Mouse (Mus musculus) left cerebral cortex, postnatal 25 days (tissue): ENCODE measurements around the gene Nfkbil1. TPM values are rescaled to one million over a fixed set of nuclear protein-coding genes. Genes with fewer than 3 reads are reported as not detected.

Experiments
- DNase-seq, 2 experiments: peaks; one replicate each; pipeline ENCODE4 v3.0.0; 2022; ENCODE audit warnings: low spot score in 2 of 2, mixed read lengths in 1 of 2
- intact Hi-C: fragments of 180-260 bp; cut with DNase I; formaldehyde crosslinking; loops from one replicate; pipeline ENCODE4 v1.15.1; 2025
- total RNA-seq, 2 experiments: library from RNA; stranded (reverse); gene quantifications; 2 replicates each; pipeline ENCODE4 v1.2.3; 2021

Gene Nfkbil1
- total RNA-seq = 10 to 100 TPM; 11.7 to 12.8 TPM

GRCm38 (mm10) chr17:35235614-35236389 is at the start of gene Nfkbil1:
TSS of gene Nfkbil1 (minus strand) at chr17:35235792.
- intact Hi-C loops = loop anchor here (1.0 kb wide), 2 partner anchors 71 to 115 kb away; partner anchors contain the start of gene Gpank1
- DNase-seq = peak; percentile 91 to 98

GRCm38 (mm10) chr17:35280276-35280675 is 44.7 kb upstream of the Nfkbil1 start:
- intact Hi-C loops = no loop called here
- no peak for DNase-seq

- intact Hi-C loops = loop anchor here (1.0 kb wide), 1 partner anchor 1319 kb away; no protein-coding TSS in a partner anchor
- DNase-seq = no peak
Observed at GRCm38 (mm10) chr17:35278957-35279688, 43.5 kb upstream of the Nfkbil1 start.

GRCm38 (mm10) chr17:35278049-35278448 is 42.5 kb upstream of the Nfkbil1 start:
- intact Hi-C loops = no loop called here
- no peak for DNase-seq

- no peak for DNase-seq
- intact Hi-C loops = no loop called here
Observed at GRCm38 (mm10) chr17:35276304-35276864, 40.8 kb upstream of the Nfkbil1 start.

- DNase-seq = peak; percentile 81 to 86
- intact Hi-C loops = loop anchor here (1.0 to 5.0 kb wide), 2 partner anchors 16 to 1262 kb away; no protein-coding TSS in a partner anchor
Observed at GRCm38 (mm10) chr17:35274770-35275169, 39.2 kb upstream of the Nfkbil1 start.

GRCm38 (mm10) chr17:35272249-35272648 is 36.7 kb upstream of the Nfkbil1 start:
- DNase-seq = no peak
- intact Hi-C loops = loop anchor here (5.0 kb wide), 1 partner anchor 1260 kb away; no protein-coding TSS in a partner anchor

- intact Hi-C loops = loop anchor here (5.0 kb wide), 1 partner anchor 1257 kb away; no protein-coding TSS in a partner anchor
Observed at GRCm38 (mm10) chr17:35269653-35270347, 34.2 kb upstream of the Nfkbil1 start.

GRCm38 (mm10) chr17:35267399-35268086 is 32.0 kb upstream of the Nfkbil1 start:
- no peak for DNase-seq
- intact Hi-C loops = no loop called here

More at GRCm38 (mm10) chr17:35269653-35270347, 34.2 kb upstream of the Nfkbil1 start:
- DNase-seq = no peak

GRCm38 (mm10) chr17:35263523-35263883 is 27.9 kb upstream of the Nfkbil1 start:
- no peak for DNase-seq
- intact Hi-C loops = no loop called here

- DNase-seq = peak; percentile 95 to 97
- intact Hi-C loops = no loop called here
Observed at GRCm38 (mm10) chr17:35262664-35263522, 27.3 kb upstream of the Nfkbil1 start, which contains the start of gene H2-D1. TSS of gene H2-D1 (plus strand) at chr17:35262730.

- intact Hi-C loops = no loop called here
Observed at GRCm38 (mm10) chr17:35261651-35262050, 26.1 kb upstream of the Nfkbil1 start.

GRCm38 (mm10) chr17:35259621-35260020 is 24.0 kb upstream of the Nfkbil1 start:
- intact Hi-C loops = no loop called here
- DNase-seq = no peak

More at GRCm38 (mm10) chr17:35261651-35262050, 26.1 kb upstream of the Nfkbil1 start:
- no peak for DNase-seq

- intact Hi-C loops = loop anchor here (1.0 kb wide), 1 partner anchor 16 kb away; no protein-coding TSS in a partner anchor
- DNase-seq = peak in 1 of 2 experiments; percentile 28
Observed at GRCm38 (mm10) chr17:35258492-35259478, 23.2 kb upstream of the Nfkbil1 start.

- intact Hi-C loops = loop anchor here (1.0 kb wide), 1 partner anchor 16 kb away; no protein-coding TSS in a partner anchor
Observed at GRCm38 (mm10) chr17:35257824-35258491, 22.4 kb upstream of the Nfkbil1 start.

GRCm38 (mm10) chr17:35257378-35257777 is 21.8 kb upstream of the Nfkbil1 start:
- DNase-seq = no peak
- intact Hi-C loops = no loop called here

More at GRCm38 (mm10) chr17:35257824-35258491, 22.4 kb upstream of the Nfkbil1 start:
- peak; percentile 95 for DNase-seq
